Mouse (Mus musculus) lung, postnatal 0 days (tissue): Measurements from ENCODE around the gene Pdxdc1.
"Not testable (repeated sequence)": the region's sequence is repeated elsewhere in the genome, so short reads cannot be mapped to it uniquely, and the experiment has no call there.

Experiments
- CTCF ChIP-seq: IDR thresholded peaks from 2 replicates; pipeline ENCODE4 v1.5.1; 2016; ENCODE audit warnings: antibody characterized with exemption, mild to moderate bottlenecking
- EP300 ChIP-seq: IDR thresholded peaks from 2 replicates; pipeline ENCODE4 v1.6.1; 2016; ENCODE audit warnings: antibody characterized with exemption, mild to moderate bottlenecking, control low read depth

- TF ChIP-seq CTCF, EP300: not testable (repeated sequence)
Observed at GRCm38 (mm10) chr16:13793441-13793840, 109.5 kb downstream of the Pdxdc1 start.
